Mouse (Mus musculus) lung, postnatal 0 days (tissue): Measurements from ENCODE around the gene Elmsan1.

Source experiments
- CTCF ChIP-seq: IDR thresholded peaks from 2 replicates; pipeline ENCODE4 v1.5.1; 2016; ENCODE audit warnings: antibody characterized with exemption, mild to moderate bottlenecking
- EP300 ChIP-seq: IDR thresholded peaks from 2 replicates; pipeline ENCODE4 v1.6.1; 2016; ENCODE audit warnings: antibody characterized with exemption, mild to moderate bottlenecking, control low read depth

DNA sequence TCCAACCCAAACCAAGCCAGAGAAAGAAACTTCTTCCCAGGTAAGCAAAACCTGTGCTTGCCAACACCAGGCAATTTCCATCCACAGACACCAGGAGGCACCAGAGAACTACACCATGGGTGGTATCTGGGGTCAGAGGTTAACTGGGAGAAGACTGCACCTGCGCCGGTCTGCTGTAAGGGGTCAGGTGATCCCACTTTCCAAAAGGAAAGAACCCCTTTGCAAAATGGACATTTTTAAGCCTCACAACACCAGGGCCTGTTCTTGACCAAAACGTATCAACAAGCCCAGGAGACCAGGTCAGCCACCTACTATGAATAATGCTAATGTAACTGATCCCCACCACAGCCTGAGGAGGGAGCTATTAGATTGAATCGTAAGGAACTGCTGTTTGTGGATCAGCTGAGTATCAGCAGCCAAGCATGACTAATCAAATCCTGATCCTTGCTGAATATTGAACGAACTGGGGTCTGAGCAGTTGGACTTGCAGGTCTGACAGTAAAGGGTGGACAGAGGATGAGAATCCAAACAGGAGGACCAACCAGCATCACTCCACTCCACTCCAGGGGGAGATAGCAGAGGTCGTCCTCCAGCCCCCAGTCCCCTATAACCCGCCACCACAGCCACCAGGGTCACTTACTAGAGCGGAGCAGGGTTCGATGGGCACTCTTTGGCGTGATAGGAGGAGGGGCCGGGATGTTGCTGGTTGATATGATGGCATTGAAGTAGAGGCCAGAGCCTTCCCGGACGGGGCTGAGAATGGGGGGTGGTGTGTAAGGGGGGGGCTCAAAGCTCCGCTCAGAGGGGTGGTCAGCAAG lies 56.9 kb downstream of the Elmsan1 start:
- TF ChIP-seq CTCF (peak; percentile 76), EP300 (no peak)
